Mouse (Mus musculus): Measurements from ENCODE around the gene 1700010B08Rik.

Gene 1700010B08Rik

DNA sequence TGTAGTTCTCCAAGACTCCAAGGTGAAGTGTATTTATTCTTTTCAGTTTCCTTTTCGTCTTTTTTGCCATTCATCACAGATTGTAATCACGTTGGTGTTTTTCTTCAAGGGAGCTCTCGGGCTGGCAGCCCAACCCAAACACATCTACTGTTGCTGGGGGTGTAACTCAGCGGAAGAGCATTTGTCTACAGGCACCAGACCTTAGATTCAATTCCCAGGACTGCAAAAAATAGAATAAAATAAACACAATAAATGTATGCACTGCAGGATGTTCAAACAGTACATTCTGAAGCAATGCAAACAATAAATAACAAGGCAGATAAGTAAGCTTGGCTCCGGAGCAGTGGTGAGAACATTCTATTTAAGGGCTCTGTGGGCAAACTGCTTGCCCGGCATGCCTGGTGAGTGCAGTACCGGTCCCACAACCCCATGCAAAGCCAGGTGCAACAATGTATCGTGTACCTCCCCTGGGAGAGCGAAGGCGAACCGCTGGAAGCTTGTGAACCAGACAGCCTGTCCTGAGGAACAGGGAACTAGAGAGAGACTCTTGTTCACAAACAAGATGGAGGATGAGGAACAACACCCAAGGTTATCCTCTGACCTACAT lies 3.1 kb downstream of the 1700010B08Rik start:
- DNase-seq, result no peak

DNA sequence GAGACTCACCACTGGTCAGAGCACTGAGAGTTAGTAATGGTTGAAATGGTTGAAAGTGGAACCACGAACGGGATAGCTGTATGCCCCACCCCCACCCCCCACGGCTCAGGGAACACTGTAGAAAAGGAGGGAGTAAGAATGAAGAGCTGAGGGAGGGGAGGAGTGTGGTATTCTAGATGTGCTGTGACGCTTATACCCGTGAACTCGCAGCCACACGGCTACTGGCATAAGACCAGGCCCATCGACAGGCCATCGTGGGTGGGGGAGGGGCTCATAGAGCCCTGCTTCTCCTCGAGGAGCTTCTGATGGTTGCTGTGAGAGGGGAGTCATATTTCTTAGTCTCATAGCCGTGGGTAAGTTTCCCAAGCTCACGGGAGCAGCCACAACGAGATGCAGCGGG lies 5.2 kb downstream of the 1700010B08Rik start:
- DNase-seq, result no peak

DNA sequence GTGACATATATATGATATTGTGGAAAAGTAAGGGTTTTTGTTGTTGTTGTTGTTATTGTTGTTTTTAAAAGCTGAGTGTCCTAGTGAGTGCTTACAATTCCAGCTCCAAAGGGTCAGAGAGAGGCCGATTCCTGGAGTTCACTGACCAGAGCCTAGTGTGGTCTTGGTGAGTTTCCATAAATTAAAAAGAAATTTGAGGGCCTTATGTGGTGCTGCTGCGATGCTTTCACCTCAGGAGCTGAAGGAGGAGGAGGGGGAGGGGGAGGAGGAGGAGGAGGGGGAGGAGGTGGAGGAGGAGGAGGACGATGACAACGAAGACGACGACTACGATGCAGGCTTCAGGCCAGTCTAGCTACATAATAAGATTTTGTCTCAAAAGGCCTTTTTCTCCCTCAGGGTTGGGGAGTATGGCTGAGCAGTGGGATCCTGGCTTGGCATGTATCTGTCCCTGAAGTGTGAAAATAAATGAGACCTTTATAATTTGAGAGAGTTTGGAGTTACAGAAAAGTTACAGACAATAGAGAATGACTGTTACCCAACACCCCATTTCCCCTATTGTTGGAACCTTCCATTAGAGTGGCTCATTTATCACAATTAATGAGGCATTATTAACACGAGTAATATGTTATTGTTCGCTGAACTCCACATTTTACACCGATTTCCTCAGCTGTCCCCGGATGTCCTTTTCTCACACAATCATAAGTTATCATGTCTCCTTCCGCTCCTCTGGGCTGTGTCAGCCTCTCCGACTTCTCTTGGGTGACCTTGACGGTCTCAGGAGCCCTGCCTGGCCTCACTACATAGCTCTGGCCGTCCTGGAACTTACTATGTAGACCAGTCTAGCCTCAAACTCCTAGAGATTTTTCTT lies 6.0 kb downstream of the 1700010B08Rik start:
- no peak for DNase-seq

GRCm38 (mm10) chr2:173725819-173726218 lies 6.6 kb downstream of the 1700010B08Rik start:
- DNase-seq, result no peak

DNA sequence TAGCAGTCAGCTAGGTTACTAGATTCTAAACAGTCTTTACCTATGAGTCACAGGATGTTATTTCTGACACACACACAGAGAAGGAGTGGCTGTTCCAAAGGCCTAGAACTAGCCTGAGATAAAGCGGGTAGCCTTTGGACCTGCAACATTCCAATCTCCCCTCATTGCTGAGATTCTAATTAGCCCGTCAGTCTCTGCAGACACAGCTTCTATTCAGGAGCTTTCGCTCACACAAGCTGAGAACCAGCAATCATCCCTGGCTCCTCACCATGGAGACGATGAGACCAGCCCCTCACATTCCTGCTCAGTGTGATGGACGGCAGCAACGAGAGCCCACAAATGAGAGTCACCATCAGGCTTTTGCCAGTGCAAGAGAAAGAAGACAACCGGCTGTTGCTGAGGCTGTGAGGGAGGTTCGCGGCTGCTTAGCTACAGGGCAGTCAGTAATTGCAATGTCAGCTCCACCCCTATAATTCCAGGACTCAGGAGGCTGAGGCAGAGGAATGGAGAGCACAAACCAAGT lies 11.3 kb downstream of the 1700010B08Rik start:
- DNase-seq, result no peak

DNA sequence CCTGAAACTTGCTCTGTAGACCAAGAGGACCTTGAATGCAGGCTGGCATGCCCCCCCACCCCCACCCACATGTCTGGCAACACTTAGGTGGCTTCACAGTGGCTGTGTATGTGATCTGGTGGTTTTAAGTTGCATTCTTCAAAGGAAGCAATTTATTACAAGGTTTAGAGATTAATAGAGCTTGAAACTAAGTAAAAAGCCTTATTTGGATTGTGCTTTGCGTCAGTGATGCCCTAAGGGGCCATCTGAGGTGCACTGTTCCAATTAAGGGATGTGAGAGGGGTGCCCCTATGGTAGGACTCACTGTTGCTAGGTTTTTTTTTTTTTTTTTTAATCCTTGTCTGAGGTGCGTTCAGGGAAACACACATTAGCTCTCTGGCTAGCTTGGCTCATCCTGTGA lies 15.2 kb downstream of the 1700010B08Rik start:
- no peak for DNase-seq

- DNase-seq, result peak; percentile 99 to 100
Observed at GRCm38 (mm10) chr2:173737222-173737989, 18.2 kb downstream of the 1700010B08Rik start, which contains the start of gene Vapb. Gene Vapb (plus strand): TSS chr2:173737511.

- no peak for DNase-seq
Observed at GRCm38 (mm10) chr2:173738232-173738631, 19.0 kb downstream of the 1700010B08Rik start.

DNA sequence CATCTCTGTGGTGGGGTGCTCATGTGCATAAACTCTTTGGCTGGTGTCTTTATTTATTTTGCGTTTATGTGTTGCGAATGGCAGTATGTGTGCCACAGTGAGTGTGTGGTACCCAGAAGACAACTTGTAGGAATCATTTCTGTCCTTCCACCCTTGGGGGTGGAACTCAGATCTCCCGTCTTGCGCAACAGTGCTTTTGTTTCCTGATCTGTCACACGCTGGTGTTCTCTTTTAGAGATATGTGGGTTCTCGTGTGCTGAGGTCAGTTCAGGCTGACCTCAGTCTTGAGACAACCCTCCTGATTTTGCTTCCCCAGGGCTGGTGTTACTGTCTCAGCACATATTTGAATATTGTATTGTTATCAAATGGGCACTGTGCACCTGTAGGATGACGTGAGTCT lies 19.9 kb downstream of the 1700010B08Rik start:
- no peak for DNase-seq

GRCm38 (mm10) chr2:173742090-173742489 lies 22.9 kb downstream of the 1700010B08Rik start:
- DNase-seq, result no peak

DNA sequence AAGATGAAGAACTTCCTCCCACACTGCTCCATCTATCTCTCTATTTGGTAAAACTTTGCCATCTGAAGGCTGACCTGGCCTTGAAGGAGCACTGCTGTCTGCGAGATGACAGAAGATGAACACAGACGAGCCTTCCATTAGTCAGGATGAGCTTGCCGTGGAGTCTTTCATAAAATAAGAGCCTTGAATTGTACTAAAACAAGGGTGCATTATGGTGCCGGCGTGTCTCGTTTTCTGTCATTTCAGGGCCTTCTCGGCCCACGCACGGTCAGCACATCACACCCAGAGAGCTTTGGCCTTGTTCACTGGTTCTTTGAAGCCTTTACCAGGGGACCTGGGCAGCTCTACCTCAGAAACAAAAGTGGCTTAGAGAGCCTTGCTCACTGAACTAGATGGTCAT lies 23.5 kb downstream of the 1700010B08Rik start:
- DNase-seq, result no peak

- no peak for DNase-seq
Observed at GRCm38 (mm10) chr2:173744070-173744815, 25.0 kb downstream of the 1700010B08Rik start.

DNA sequence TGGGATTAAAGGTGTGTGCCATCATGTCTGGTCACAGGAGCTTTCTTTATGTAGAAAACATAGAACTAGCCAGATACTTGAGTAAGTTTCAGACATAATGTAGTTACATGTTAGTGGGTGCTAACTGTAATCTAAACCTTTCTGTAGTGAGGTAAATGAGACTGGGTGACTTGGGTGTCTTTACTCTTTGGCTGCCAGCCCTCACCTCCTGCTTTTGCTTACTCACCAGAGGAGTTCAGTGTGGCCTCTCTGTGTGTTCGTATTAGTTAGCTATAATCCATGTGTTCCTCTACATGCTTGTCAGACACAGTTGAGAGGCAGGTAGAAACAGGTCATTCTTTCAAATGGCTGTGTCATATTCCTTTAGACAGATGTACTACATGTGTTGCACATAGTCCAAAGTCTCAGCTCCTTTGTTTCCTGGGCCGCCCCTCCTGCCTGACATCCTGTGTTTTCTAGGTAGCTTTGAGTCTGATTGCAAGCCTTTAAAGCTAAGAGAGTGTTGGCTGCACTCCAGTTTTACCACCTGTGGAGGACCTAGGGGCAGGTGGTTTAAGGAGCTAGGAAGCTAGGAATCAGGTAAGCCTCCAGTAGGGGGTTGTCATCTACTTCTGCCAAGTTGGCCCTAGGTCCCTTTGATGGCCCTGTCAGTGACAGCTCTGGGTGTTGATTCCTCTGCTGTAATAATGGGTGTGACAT lies 29.9 kb downstream of the 1700010B08Rik start:
- no peak for DNase-seq

DNA sequence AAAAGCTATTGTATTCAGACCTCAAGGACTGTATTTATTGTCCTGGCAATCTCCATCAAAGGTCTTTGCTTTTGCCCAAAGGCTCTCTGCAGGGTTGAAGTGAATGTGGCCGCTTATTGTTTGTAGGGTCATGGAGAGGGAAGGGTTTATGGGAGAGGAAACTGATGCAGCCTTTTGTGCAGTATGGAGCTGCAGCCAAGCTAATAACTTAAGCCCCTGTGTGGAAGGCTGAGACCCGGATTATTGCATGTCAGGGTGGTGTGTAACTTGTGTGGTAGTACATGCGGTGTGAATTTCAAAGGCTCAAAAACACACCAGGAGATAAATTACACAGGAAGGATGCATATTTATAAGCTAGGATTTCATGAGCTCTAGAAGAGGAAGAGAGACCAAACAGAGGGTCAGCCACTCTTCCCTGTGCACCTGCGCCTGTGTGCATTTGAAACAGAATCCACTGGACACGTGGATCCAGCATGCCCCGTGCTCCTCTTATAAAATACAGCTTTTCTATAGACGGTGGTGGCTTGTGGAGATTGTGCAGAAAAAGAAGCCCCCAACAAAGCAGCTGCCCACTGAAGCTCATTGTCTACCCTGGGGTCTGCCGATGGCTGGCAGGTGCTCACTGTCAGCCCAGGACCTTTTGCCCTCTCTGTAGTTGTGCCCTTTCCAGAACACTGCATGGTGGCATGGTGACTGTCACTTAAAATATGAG lies 36.4 kb downstream of the 1700010B08Rik start:
- DNase-seq, result no peak

DNA sequence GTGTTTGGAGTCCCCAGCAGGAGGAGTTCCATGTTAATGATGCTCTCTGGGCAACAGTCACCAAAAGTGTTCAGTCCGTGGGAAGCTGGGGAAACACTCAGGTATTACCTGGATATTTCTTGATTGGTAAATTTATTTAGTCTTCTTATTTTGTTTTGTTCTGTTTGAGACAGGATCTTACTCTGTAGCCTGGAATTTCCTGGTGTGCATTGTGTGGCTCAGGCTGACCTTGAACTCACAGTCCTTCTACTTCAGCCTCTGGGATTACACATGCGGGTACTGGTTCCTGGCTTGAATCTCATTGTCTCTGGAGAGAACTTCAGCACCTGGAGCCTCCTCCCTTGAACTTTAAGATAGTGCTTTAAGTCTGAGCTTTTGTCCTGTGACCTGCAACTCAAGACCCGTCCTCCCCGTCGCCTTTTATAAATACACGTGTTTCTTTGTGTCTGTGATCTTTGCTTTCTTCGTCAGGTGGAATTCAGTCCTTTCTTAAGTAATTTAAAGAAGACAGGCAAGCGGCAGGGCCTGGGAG lies 38.5 kb downstream of the 1700010B08Rik start:
- DNase-seq, result no peak

- no peak for DNase-seq
Observed at GRCm38 (mm10) chr2:173760607-173761006, 41.4 kb downstream of the 1700010B08Rik start.

DNA sequence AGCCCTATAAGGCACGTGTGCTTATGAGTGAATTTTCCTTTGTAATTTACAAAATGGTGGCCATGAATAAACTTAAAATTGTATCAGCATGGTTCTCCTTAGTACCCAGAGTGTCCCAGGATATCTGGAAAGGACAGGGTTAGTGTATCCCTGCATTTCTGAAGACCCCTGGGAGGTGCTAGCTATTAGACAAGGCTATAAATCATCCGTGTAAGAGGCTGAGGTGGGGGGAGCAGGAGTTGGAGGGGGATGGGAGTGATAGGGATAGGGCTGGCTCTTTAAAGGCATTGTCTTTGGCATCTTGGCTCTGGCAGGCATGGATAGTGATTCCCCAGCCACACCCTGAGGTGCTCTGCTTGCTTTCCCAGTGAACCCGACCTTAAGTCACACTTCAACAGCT lies 45.4 kb downstream of the 1700010B08Rik start:
- no peak for DNase-seq

DNA sequence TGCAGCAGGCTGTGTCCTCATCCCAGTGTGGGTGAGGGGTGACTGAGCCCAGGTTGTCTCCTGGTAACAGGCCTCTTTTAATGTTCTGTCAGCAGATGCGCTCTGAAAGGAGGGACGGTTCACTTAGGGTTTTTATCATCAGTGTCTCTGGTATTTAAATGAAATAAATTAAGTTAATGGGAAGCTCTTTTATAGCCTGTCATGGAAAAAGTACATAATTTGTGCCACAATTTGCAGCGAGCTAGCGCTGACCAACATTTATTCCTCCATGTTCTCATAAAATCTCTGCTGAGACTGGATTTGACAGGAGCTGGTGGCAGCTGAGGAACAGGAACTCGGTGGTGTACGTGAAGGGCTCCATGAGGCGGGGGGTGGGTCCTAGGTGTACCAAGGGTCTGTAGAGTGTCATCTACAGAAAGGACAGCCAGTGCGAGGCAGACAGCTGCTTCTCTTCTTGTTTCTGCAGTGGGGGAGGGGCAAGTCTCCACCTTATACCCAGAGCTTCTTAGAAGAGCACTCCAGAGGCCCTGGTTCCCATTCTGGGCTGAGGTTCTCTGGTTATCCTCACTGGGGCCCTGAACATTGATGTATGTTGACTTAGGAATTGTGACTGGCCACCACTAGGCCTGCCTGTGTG lies 48.9 kb downstream of the 1700010B08Rik start:
- DNase-seq, result peak in 1 of 2 experiments; percentile 29

- no peak for DNase-seq
Observed at GRCm38 (mm10) chr2:173769183-173769582, 50.0 kb downstream of the 1700010B08Rik start.

GRCm38 (mm10) chr2:173770620-173771019 lies 51.4 kb downstream of the 1700010B08Rik start:
- no peak for DNase-seq
